Mouse (Mus musculus): ENCODE data around the gene Selenos.

- TF ChIP-seq ZC3H11A (IDR thresholded peaks at IDR 0.05; ENCODE audit: borderline replicate concordance, low read depth, low read length) (no peak), ZNF384 (IDR thresholded peaks at IDR 0.05; ENCODE audit: low read depth, low read length) (no peak), MAFK (IDR thresholded peaks at IDR 0.05; ENCODE audit: insufficient read depth, low read depth, low read length) (no peak)
These were observed 39.2 kb upstream of the Selenos start for GRCm38 (mm10) chr7:66040026-66040814.
